Mouse (Mus musculus) lung, postnatal 0 days (tissue): ENCODE data around the gene Ankrd40. TPM values are rescaled to one million over a fixed set of nuclear protein-coding genes. Genes with fewer than 3 reads are reported as not detected.
A peak's percentile ranks its signal among the peaks of the same experiment; 100 is the strongest.

ENCODE experiments used
- ATAC-seq: fragments of 200-750 bp; cut with Nextera tagmentation; 2 replicates; pipeline ENCODE4 v1.8.0; 2017; ENCODE audit warnings: moderate library complexity
- DNase-seq: peaks from one replicate; pipeline ENCODE4 v3.0.0-alpha.2; 2016; ENCODE audit warnings: low spot score
- H3K27ac ChIP-seq: fragments of 300-500 bp; sonication (generic); 2 replicates; pipeline ENCODE4 v1.5.1; 2014; ENCODE audit warnings: antibody characterized with exemption, mild to moderate bottlenecking, low read length, mixed read lengths
- H3K27me3 ChIP-seq: fragments of 300-500 bp; sonication (generic); replicated peaks from 2 replicates; pipeline ENCODE4 v1.6.1; 2014; ENCODE audit warnings: low read length, mixed read lengths; ENCODE audit not compliant: insufficient read depth
- H3K36me3 ChIP-seq: fragments of 300-500 bp; sonication (generic); 2 replicates; pipeline ENCODE4 v1.6.1; 2014; ENCODE audit warnings: low read length, mixed read lengths; ENCODE audit not compliant: insufficient read depth
- H3K4me1 ChIP-seq: fragments of 300-500 bp; sonication (generic); 2 replicates; pipeline ENCODE4 v1.6.1; 2014; ENCODE audit warnings: antibody characterized with exemption, low read depth, low read length, mixed read lengths; ENCODE audit not compliant: insufficient read depth
- H3K4me2 ChIP-seq: fragments of 300-500 bp; sonication (generic); replicated peaks from 2 replicates; pipeline ENCODE4 v1.6.1; 2014; ENCODE audit warnings: low read depth, mild to moderate bottlenecking, low read length, moderate library complexity, mixed read lengths
- H3K4me3 ChIP-seq: fragments of 300-500 bp; sonication (generic); 2 replicates; pipeline ENCODE4 v1.5.1; 2014; ENCODE audit warnings: low read depth, low read length
- H3K9ac ChIP-seq: fragments of 300-500 bp; sonication (generic); replicated peaks from 2 replicates; pipeline ENCODE4 v1.6.1; 2014; ENCODE audit warnings: low read depth, mild to moderate bottlenecking
- H3K9me3 ChIP-seq: fragments of 300-500 bp; sonication (generic); 2 replicates; pipeline ENCODE4 v1.6.1; 2016; ENCODE audit warnings: low read length, mixed read lengths
- CTCF ChIP-seq: IDR thresholded peaks from 2 replicates; pipeline ENCODE4 v1.5.1; 2016; ENCODE audit warnings: antibody characterized with exemption, mild to moderate bottlenecking
- EP300 ChIP-seq: IDR thresholded peaks from 2 replicates; pipeline ENCODE4 v1.6.1; 2016; ENCODE audit warnings: antibody characterized with exemption, mild to moderate bottlenecking, control low read depth
- WGBS: fragments of 180-500 bp; shearing (Covaris S2); extraction: QIAGEN DNeasy Blood & Tissue Kit; methylation state at CpG from one replicate; pipeline ENCODE4 v1.1.7; 2014; 5-methylcytosine and 5-hydroxymethylcytosine counted together
- polyA plus RNA-seq: library from polyadenylated mRNA; unstranded; fragments of >200 nt; fragmentation: Nextera tagmentation; extraction: Ambion mirVana; gene quantifications from 2 replicates; pipeline ENCODE4 v1.2.1, GENCODE M21; 2015

The Ankrd40 gene
- polyA plus RNA-seq, 1 experiment from 2014 or later, result 33.3 TPM

DNA sequence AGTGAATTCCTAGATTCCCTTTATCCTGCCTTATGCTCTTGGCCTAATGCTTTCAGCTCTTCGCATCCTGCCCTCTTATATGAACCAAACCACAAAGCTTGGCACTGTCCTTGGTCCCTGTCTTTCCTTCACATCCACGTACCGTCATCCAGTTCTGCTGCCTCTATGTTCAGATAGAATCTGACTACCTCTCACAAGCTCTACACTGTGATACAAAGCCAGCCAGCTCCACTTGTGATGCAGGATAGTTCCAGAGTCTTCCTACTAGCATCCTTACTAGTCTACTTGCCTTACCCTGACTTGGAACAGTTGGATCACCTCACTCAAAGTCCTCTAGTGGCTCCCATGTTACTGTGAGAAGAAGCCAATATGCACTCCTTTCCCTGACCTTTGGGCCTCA is 2.4 kb downstream of the Ankrd40 start:
- TF ChIP-seq EP300, result no peak
- no peak for TF ChIP-seq CTCF
- ATAC-seq, result no peak
- H3K27ac ChIP-seq, result 0 out of 2 replicates have a peak overlapping the region, but pooled peaks have one; percentile 20
- peaks cover 6% of the 10 kb centered on the region; the same call in 1 of the 2 replicates for H3K36me3 ChIP-seq
- no peaks in the 10 kb centered on the region for H3K9me3 ChIP-seq
- H3K4me1 ChIP-seq, result peaks cover 12% of the 10 kb centered on the region
- H3K9ac ChIP-seq, result no peak overlapping the region
- no peak for DNase-seq
- no peak overlapping the region for H3K4me3 ChIP-seq
- H3K4me2 ChIP-seq, result no peak overlapping the region
- H3K27me3 ChIP-seq, result no peaks in the 10 kb centered on the region
- 83% methylated on average over 3 of the region's 3 CpGs for WGBS

DNA sequence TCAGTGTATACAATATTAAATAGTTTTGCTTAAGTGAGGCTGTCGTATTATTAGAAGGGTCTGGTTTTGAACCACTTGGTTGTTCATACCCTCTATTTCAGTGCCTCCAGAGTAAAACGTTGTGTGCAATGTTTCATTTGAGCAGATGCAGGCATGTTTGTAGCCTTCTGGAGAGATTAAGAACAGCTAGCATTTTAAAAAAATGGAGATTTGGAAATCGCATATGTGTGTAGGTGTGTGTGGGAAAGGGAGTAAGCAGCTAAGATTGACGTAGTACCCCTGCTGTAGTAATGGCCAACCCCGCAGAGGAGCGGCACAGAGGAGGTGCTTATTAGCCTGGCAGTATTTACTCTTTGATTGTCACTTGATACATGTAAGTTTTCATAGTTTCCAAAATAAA is 4.9 kb downstream of the Ankrd40 start:
- DNase-seq (no peak), ATAC-seq (no peak)
- WGBS, result 76% methylated on average over 6 of the region's 6 CpGs
- H3K27ac ChIP-seq, result no peak overlapping the region
- H3K4me3 ChIP-seq, result no peak overlapping the region
- peaks cover 12% of the 10 kb centered on the region for H3K4me1 ChIP-seq
- H3K4me2 ChIP-seq, result no peak overlapping the region
- TF ChIP-seq EP300 (no peak), CTCF (no peak)
- H3K27me3 ChIP-seq, result no peaks in the 10 kb centered on the region
- H3K9ac ChIP-seq, result no peak overlapping the region
- H3K36me3 ChIP-seq, result peaks cover 11% of the 10 kb centered on the region; the same call in 1 of the 2 replicates
- H3K9me3 ChIP-seq, result no peaks in the 10 kb centered on the region

DNA sequence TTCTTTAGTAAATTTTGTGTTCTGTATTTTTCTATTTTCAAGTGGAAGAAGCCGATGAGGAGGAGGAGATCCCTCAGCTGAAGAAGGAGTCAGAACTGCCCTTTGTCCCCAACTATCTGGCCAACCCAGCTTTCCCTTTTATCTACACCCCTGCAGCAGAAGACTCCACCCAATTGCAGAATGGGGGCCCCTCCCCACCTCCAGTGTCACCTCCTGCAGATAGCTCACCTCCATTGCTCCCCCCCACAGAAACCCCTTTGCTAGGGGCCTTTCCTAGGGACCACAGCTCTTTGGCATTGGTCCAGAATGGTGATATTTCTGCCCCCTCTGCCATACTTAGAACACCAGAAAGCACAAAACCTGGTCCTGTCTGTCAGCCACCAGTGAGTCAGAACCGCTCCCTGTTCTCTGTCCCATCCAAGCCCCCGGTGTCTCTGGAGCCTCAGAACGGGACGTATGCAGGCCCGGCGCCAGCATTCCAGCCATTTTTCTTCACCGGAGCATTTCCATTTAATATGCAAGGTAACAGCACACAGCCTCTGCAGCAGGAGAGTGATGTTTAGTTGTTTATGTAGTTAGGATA is 6.7 kb downstream of the Ankrd40 start:
- Histone ChIP-seq H3K9me3 (no peaks in the 10 kb centered on the region), H3K4me2 (no peak overlapping the region), H3K9ac (no peak overlapping the region), H3K36me3 (peaks cover 19% of the 10 kb centered on the region; the same call in 1 of the 2 replicates), H3K4me3 (no peak overlapping the region), H3K27me3 (no peaks in the 10 kb centered on the region), H3K4me1 (peaks cover 8% of the 10 kb centered on the region), H3K27ac (no peak overlapping the region)
- ATAC-seq (no peak), DNase-seq (no peak)
- TF ChIP-seq EP300, result no peak
- TF ChIP-seq CTCF, result no peak
- 80% methylated on average over 8 of the region's 8 CpGs for WGBS

DNA sequence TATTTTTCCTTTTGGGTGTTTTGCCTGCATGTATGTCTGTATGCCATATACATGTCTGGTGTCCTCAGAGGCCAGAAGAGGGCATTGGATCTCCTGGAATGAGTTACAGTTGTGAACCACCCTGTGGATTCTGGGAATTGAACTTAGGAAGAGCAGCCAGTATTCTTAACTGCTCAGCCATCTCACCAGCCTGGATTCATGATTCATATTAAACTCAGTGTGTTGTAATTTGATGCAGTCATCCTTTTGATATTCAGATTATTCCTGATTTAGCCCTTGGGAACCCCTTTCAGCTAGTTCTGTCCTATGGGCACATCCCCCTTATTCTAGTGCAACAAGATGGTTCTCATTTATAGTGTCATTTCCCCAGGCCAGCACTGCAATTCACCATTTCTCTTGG is 8.8 kb downstream of the Ankrd40 start:
- Histone ChIP-seq H3K27ac (no peak overlapping the region), H3K4me2 (no peak overlapping the region), H3K9ac (no peak overlapping the region), H3K4me3 (no peak overlapping the region), H3K36me3 (peaks cover 19% of the 10 kb centered on the region; the same call in 1 of the 2 replicates), H3K4me1 (no peaks in the 10 kb centered on the region), H3K9me3 (no peaks in the 10 kb centered on the region), H3K27me3 (no peaks in the 10 kb centered on the region)
- ATAC-seq (no peak), DNase-seq (no peak)
- TF ChIP-seq CTCF (peak; percentile 7; the same call in 1 of the 2 replicates), EP300 (no peak)

DNA sequence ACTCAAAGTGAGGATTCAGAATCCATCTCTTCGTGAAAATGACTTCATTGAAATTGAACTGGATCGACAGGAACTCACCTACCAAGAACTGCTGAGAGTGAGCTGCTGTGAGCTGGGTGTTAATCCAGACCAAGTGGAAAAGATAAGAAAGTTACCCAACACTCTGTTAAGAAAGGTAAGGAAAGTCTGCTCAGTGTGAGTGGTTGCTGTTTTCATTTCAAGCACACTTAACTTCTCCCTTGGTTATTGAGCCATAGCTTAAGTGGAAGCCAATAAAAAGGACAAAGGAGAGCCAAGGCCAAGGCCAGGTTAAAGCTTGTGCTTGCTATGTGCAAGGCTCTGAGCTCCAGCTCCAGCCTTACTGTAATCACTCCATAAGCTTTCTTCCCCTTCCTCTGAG is 10.5 kb downstream of the Ankrd40 start:
- 72% methylated on average over 2 of the region's 2 CpGs for WGBS
- Histone ChIP-seq H3K4me2 (no peak overlapping the region), H3K4me3 (no peak overlapping the region), H3K9me3 (no peaks in the 10 kb centered on the region), H3K27me3 (no peaks in the 10 kb centered on the region), H3K27ac (peak overlapping the region; percentile 71), H3K4me1 (peaks cover 9% of the 10 kb centered on the region), H3K36me3 (peaks cover 19% of the 10 kb centered on the region; the same call in 1 of the 2 replicates), H3K9ac (no peak overlapping the region)
- peak; percentile 88 for TF ChIP-seq EP300
- TF ChIP-seq CTCF, result no peak
- ATAC-seq (peak; percentile 54), DNase-seq (peak; percentile 88)

DNA sequence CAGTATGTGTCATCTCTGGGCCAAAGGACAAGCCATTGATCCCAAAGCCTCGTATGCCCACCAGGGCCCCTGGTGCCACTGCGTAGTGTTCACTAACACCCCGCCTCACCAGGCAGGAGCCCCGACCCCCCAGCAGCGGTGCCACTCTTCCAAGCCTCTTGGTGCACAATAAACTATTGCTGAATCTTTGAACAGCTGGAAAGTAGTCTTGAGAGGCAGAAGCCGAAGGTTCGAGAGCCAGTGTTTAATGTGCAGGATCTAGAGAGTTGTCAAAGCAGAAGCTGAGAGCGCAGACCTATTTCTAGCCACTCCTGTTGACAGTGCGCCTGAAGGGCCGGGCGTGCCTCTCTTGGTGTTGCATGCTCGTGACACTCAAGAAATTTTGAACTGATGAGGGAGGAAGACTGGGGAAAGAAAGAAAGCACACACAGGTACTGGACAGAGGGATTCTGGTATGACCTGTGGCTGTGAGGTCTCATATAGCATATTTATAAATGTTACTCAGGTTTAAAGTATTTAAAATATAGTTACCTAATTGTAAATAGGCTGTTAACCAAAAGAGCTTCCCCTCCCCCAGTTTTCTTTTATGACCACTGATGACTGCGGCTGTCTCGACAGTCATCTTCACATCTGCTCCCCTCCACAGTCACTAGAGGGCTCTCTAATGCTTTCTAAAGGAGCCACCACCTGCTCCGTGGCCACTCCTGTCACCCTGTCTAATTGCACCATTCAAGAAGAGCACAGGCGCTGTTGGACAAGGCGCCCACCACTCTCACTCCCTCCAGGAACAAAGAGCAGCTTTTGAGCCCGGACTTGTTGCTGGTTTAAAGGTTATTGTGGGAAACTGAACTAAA is 12.2 kb downstream of the Ankrd40 start:
- 36% methylated on average over 18 of the region's 18 CpGs for WGBS
- Histone ChIP-seq H3K36me3 (peaks cover 13% of the 10 kb centered on the region; the same call in 1 of the 2 replicates), H3K4me3 (no peak overlapping the region), H3K9ac (no peak overlapping the region), H3K9me3 (no peaks in the 10 kb centered on the region), H3K27ac (peak overlapping the region; percentile 93), H3K27me3 (no peaks in the 10 kb centered on the region), H3K4me2 (no peak overlapping the region), H3K4me1 (peaks cover 9% of the 10 kb centered on the region)
- peak; percentile 57 for ATAC-seq
- TF ChIP-seq CTCF (peak; percentile 82), EP300 (peak; percentile 53)
- DNase-seq, result peak; percentile 89
